8 mouse cellular contexts compared by ENCODE assay signal in the genomic region with DNA sequence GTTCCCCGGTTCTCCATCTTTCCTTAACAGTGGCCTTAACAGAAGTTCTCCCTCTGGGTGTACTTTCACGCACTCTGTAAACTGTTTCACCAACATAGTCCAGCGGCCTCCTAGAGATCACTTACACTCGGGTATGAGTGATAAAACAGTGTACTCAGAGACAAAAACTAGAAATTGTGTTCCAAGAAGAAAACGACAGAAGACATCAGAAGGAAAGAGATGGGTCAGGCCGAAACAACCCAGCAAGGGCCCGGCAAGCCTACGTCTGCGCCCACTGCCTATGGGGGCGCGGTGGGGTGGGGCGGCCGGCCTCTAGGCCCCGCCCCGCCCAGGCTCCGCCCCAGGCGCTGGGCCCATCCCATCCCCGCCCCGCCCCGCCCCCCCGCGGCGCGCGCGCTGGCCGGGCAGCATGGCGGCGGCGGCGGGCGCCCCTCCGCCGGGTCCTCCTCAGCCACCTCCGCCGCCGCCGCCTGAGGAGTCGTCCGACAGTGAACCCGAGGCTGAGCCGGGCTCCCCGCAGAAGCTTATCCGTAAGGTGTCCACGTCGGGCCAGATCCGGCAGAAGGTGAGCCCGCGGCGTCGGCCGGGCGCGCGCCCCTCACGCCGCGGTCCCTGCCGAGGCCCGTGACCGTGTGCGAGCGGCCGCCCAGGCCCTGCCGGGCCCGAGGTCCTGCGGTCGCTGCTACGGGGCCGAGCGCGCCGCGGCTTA. TPM values are rescaled to one million over a fixed set of nuclear protein-coding genes. Genes with fewer than 3 reads are reported as not detected.
DNase-seq lines count a peak whose midpoint lies in the region; ATAC-seq and TF ChIP-seq lines count a peak whose summit lies in the region.

TSS of gene Dgkd (plus strand) at position 396 of the 709 bp plus-strand sequence.

- peak; percentile 42 for ATAC-seq in cerebellum, adult (ENCODE audit: insufficient number of reproducible peaks, low FRiP score, low TSS enrichment)
- peak; percentile 96 for ATAC-seq in forebrain, embryonic 13.5 days
- peak; percentile 97 for ATAC-seq in lung, embryonic 14.5 days (ENCODE audit: insufficient read depth)
- ATAC-seq in neutrophil, adult 5-6 weeks (ENCODE audit: extremely low read depth, insufficient number of reproducible peaks, low FRiP score, poor library complexity, severe bottlenecking), result peak; percentile 49

- H3K4me1 ChIP-seq in forebrain, embryonic 13.5 days, result peaks cover 25% of the 10 kb centered on the region
- peaks cover 9% of the 10 kb centered on the region for H3K4me1 ChIP-seq in lung, embryonic 14.5 days (ENCODE audit: insufficient read depth)

- H3K27ac ChIP-seq in forebrain, embryonic 13.5 days, result peak within 1 kb of the TSS; percentile 59
- peak within 1 kb of the TSS; percentile 67; the same call in 1 of the 2 replicates for H3K27ac ChIP-seq in lung, embryonic 14.5 days (ENCODE audit: low read depth)

- no peaks in the 10 kb centered on the region for H3K36me3 ChIP-seq in forebrain, embryonic 13.5 days (ENCODE audit: poor library complexity, severe bottlenecking)
- no peaks in the 10 kb centered on the region for H3K36me3 ChIP-seq in lung, embryonic 14.5 days (ENCODE audit: insufficient read depth)

- H3K4me3 ChIP-seq in forebrain, embryonic 13.5 days, result peak within 1 kb of the TSS; percentile 96
- peak within 1 kb of the TSS; percentile 96 for H3K4me3 ChIP-seq in lung, embryonic 14.5 days (ENCODE audit: low read depth, low read length)

- WGBS in forebrain, embryonic 13.5 days, result under 1% methylated on average over 56 of the region's 74 CpGs
- WGBS in large intestine, adult 2 months, result under 1% methylated on average over 70 of the region's 74 CpGs
- WGBS in lung, embryonic 14.5 days, result under 1% methylated on average over 63 of the region's 74 CpGs

- H3K4me2 ChIP-seq in forebrain, embryonic 13.5 days, result peak within 1 kb of the TSS; percentile 80
- peak within 1 kb of the TSS; percentile 97 for H3K4me2 ChIP-seq in lung, embryonic 14.5 days

- intact Hi-C loops in heart, postnatal 14 days (cut with DNase I), result loop anchor here (2.0 kb wide), 1 partner anchor 70 kb away; no protein-coding TSS in a partner anchor

- H3K9me3 ChIP-seq in forebrain, embryonic 13.5 days (replicated peaks), result no peaks in the 10 kb centered on the region
- no peaks in the 10 kb centered on the region for H3K9me3 ChIP-seq in lung, embryonic 14.5 days (ENCODE audit: low read depth, low read length)

- TF ChIP-seq CTCF in lung, embryonic 14.5 days (IDR thresholded peaks at IDR 0.05; ENCODE audit: low read depth), result no peak

- peak within 1 kb of the TSS; percentile 93 for H3K9ac ChIP-seq in forebrain, embryonic 13.5 days
- H3K9ac ChIP-seq in lung, embryonic 14.5 days, result peak within 1 kb of the TSS; percentile 90

- no peaks in the 10 kb centered on the region for H3K27me3 ChIP-seq in forebrain, embryonic 13.5 days
- no peaks in the 10 kb centered on the region for H3K27me3 ChIP-seq in lung, embryonic 14.5 days (ENCODE audit: insufficient read depth, low read length)

- peak; percentile 37 for DNase-seq in MEL-GATA-1-ER (ENCODE audit: extremely low read depth, low read depth)
- peak; percentile 84 to 88 for DNase-seq in heart, postnatal 14 days
- DNase-seq in large intestine, adult 2 months (ENCODE audit: low read depth, low spot score), result no peak
- DNase-seq in lung, embryonic 14.5 days, result peak; percentile 92
- DNase-seq in thymus, adult 18-20 months, result peak; percentile 46 to 58

RNA-seq across cellular contexts. Expression of gene Dgkd, which starts in this region (rescaled TPM):
- polyA plus RNA-seq in forebrain, embryonic 13.5 days (2015; fragmentation: Nextera tagmentation; extraction: Ambion mirVana), result 36.6 and 43.6 TPM in 2 replicates
- 10 to 100 TPM; 56.9 to 63.9 TPM for total RNA-seq in heart, postnatal 14 days (2021)
- 55.4 and 69.7 TPM in 2 replicates for polyA plus RNA-seq in large intestine, adult 2 months (2012; rRNA removed)
- 32.8 and 36.1 TPM in 2 replicates for polyA plus RNA-seq in lung, embryonic 14.5 days (2014; fragmentation: Nextera tagmentation; extraction: Ambion mirVana)
- total RNA-seq in neutrophil, adult 5-6 weeks (2017), result 254 and 301 TPM in 2 replicates

Comparison
In these comparisons a context has a peak if more than half of its experiments do, and no peak if none do; other contexts are left out.
1. ATAC-seq: peak in every context shown above with its lines; median percentile 97 in lung, embryonic 14.5 days; 96 in forebrain, embryonic 13.5 days; 49 in neutrophil, adult 5-6 weeks; 42 in cerebellum, adult.